Mouse (Mus musculus): ENCODE results near the gene Prrt4. TPM values are rescaled to one million over a fixed set of nuclear protein-coding genes. Genes with fewer than 3 reads are reported as not detected.
"Not testable (repeated sequence)": the region's sequence is repeated elsewhere in the genome, so short reads cannot be mapped to it uniquely, and the experiment has no call there.

The Prrt4 gene
- total RNA-seq, 2 experiments from 2014 or later: 4.7 to 5.5 TPM

DNA sequence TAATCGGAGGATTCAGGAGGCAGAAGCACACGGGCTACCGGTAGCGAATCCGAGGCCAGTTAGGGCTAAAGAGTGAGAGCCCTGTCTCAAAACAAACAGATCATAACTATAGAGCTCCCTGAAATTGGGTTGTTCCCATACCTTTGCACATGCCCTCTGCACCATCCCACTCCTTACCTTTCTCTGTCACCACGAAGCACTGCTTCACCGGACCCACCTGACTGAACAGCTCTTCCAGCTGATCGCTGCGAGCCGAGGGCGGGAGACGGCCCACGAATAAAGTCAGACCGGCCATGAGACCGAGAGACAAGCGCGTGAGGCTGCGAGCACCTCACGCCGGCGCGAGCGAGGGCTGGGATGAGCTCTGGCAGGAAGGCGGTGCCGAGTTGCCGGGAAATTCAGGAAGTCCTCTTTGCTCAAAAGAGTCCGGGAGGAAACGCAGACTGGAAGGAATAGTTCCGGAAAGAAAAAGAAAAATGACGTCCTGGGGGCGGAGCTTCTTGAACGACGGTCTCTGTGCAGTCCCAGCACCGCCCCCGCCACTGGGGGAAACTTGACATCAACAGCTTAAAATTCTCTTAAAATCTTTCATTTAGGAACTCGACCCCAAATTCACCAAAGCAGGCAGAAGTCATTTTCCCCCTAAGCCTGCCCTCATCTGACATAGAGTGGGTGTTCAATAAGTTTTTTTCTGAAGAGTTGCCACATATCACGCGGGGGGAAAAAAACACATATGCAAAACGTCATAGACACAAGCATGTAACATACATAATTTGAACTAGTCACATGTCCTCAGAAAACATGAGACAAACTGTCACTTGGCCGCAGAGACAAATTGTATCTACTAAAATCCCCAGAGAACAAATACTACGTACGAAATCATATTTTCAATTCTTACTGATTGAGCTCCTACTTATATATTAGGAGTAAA, 14.8 kb downstream of the Prrt4 start, which contains the start of gene Rbm28:
Gene Rbm28 (minus strand): TSS at position 693 of the 931 bp plus-strand sequence.
- DNase-seq (ENCODE audit: low spot score in 2 of 2): peak; percentile 93 to 94
- intact Hi-C loops (cut with DNase I): loop anchor here (5.0 kb wide), 1 partner anchor 113 kb away; the partner anchor contains the start of gene Fam71f2

DNA sequence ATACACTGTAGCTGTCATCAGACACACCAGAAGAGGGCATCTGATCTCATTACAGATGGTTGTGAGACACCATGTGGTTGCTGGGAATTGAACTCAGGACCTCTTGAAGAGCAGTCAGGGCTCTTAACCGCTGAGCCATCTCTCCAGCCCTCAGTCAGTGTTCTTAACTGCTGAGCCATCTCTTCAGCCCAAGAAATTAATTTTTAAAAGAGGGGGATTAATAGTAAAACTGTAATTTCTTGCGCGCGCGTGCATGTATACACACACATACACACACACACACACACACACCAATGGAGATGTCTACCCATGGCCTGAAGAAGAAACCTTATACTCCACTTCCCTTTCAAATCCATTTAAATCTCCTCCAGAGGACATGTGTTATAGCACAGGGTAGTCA, 18.1 kb downstream of the Prrt4 start:
- intact Hi-C loops (cut with DNase I); DNase-seq (ENCODE audit: low spot score in 2 of 2): not testable (repeated sequence)

DNA sequence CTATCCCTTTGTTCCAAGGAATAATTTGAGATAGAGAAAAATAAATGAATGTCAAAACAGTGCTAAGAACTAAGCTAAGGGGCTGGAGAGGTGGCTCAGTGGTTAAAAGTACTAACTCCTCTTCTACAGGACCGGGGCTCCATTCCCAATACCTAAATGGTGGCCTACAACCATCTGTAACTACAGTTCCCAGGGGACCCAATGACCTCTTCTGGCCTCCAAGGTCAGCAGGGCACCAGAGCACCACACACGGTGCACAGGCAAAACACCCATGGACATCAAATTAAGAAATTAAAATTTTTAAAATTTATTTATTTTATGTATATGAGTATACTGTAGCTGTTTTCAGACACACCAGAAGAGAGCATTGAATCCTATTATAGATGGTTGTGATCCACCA, 18.6 kb downstream of the Prrt4 start:
- intact Hi-C loops (cut with DNase I): no loop called here
- DNase-seq (ENCODE audit: low spot score in 2 of 2): no peak

- DNase-seq (ENCODE audit: low spot score in 2 of 2): no peak
- intact Hi-C loops (cut with DNase I): no loop called here
These were observed 23.1 kb downstream of the Prrt4 start for GRCm38 (mm10) chr6:29156326-29156725.

DNA sequence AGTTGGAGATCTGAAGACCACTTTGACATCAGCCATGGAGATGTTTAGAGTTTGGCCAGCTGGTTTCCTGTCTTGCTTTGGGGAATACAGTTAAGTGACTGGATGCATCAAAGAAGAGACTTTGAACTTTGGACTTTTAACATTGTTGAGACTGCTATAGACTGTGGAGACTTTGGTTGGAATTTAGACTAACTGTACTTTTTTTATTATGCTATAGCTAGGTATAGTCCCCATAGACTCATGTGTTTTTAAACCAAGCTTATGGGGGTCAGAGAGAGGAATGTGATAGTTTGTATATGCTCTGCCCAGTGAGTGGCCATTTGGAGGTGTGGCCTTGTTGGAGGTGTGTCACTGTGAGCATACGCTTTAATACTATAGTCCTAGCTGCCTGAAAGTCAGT, 29.4 kb downstream of the Prrt4 start:
- intact Hi-C loops (cut with DNase I): no loop called here
- no peak for DNase-seq (ENCODE audit: low spot score in 2 of 2)

DNA sequence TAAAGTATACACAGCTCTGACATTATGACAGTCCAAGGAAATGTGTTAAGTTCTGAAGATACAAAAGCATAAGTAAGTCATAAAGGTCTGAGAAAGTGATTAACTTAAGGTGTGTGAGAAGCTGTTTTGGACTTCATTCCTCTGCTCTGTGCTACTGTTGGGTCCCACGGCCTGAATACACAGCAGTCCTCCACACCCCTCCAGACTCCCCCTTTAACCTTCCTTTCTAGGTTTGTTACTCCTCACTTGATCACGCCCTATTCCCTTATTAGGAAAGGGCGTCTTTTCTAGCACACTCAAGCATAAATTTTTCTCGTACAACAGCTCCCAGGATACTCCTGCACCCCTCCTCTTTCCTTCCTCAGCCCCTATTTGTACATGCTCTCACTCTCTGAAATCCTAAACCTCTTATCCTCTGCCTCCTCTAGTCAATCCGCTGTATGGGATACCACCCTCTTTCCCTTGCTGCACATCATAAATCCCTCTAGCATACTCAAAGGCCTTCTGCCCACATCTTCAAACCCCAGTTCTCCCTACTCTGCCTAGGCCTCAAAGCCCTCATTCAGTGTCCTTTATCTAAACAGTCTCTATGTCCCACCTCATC, 31.9 kb downstream of the Prrt4 start:
- DNase-seq (ENCODE audit: low spot score in 2 of 2): no peak
- intact Hi-C loops (cut with DNase I): loop anchor here (10.0 kb wide), 2 partner anchors 313 to 613 kb away; partner anchors contain the start of gene Lrrc4

GRCm38 (mm10) chr6:29146641-29147040, 32.7 kb downstream of the Prrt4 start:
- DNase-seq (ENCODE audit: low spot score in 2 of 2): no peak
- intact Hi-C loops (cut with DNase I): loop anchor here (10.0 kb wide), 2 partner anchors 312 to 612 kb away; partner anchors contain the start of gene Lrrc4

DNA sequence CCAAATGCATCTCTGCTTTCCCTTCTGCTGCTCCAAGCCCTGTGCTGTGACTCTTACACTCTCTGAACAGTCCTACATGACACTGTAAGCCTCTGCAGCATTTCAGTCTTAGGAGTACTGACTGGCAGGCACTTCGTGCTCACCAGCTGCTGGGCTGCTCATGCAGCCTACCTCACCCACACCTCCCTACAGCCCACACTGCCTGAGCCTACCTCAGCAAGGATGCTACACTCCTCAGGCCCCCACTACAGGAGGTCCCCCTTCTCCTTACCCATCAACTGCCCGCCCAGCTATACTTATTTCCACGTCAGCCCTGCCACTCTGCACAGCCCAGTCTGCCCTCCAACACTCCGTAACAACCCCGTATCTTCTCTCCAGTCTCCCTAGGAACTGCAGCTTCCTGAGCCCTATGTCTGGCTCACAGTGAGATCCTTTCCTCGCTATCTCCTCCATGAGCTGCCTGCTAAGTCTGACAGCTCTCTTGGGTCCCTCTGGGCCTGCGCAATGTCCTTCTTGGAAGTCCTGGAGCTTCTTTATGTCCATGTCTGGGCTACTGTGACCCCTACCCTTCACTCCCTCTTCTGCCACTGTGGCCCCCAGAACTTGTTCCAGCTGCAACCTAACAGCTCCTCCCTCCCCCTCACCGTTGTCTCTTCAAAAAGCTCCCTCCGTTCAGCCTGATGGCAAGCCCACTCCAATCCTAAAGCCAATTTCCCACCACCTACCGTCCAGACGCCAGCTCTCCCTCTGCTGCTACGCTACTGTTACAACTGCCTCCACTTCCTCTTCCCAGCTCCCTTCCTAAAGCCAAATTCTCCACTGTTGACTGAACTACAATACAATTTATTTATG, 33.7 kb downstream of the Prrt4 start:
- DNase-seq (ENCODE audit: low spot score in 2 of 2): peak in 1 of 2 experiments; percentile 17
- intact Hi-C loops (cut with DNase I): loop anchor here (10.0 kb wide), 2 partner anchors 311 to 611 kb away; partner anchors contain the start of gene Lrrc4

- intact Hi-C loops (cut with DNase I): loop anchor here (5.0 to 10.0 kb wide), 3 partner anchors 118 to 610 kb away; partner anchors contain the start of gene Lrrc4
- no peak for DNase-seq (ENCODE audit: low spot score in 2 of 2)
These were observed 34.4 kb downstream of the Prrt4 start for GRCm38 (mm10) chr6:29144971-29145370.

GRCm38 (mm10) chr6:29143608-29144007, 35.8 kb downstream of the Prrt4 start:
- peak; percentile 63 to 75 for DNase-seq (ENCODE audit: low spot score in 2 of 2)
- intact Hi-C loops (cut with DNase I): loop anchor here (5.0 to 10.0 kb wide), 3 partner anchors 116 to 609 kb away; partner anchors contain the start of gene Lrrc4

- no peak for DNase-seq (ENCODE audit: low spot score in 2 of 2)
- intact Hi-C loops (cut with DNase I): no loop called here
These were observed 41.9 kb downstream of the Prrt4 start for GRCm38 (mm10) chr6:29137441-29137840.

GRCm38 (mm10) chr6:29133100-29133499, 46.3 kb downstream of the Prrt4 start:
- no peak for DNase-seq (ENCODE audit: low spot score in 2 of 2)
- intact Hi-C loops (cut with DNase I): no loop called here

DNA sequence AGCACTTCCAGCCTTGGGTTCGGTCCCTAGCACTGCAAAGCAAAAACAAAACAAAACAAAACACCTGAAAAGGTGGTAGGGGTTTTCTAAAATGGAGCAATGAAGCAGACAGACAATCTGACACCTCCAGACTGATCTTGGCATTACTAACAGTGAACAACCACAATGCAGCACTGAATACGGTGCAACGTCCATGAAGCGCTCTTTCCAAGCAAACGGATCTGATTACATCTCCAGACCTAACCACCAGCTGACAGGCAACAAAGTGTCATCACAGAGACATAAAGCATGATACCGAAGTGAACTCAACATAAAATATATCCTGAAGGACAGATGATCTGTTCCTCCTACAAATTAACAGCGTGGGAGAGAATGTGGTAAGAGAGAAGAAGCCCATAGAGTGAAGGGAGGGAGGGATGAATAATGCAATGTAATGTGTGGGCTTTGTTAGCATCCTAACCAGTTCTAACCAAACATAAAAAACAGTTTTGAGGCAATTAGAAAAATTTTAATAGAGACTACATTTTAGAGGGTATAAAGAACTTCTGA, 52.4 kb downstream of the Prrt4 start:
- intact Hi-C loops (cut with DNase I): no loop called here
- no peak for DNase-seq (ENCODE audit: low spot score in 2 of 2)

DNA sequence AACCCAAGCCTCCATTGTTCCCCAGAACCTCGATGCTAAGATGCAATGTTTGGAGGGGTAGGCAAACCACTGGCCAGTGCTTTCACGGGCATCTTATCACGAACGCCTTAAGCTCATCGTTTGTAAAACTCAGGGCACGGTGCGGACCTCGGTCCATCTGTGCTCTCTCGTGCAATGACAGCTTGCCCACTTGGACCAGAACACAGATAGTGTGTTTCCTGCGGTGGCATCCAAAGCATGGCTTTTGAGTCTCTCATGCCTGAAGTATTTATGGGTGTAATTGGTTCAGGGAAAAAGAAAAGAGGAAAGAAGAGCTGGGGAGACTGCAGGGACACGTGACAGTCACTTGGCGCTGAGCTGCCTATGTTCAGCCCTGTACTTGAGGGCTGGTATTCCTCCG, 59.4 kb downstream of the Prrt4 start:
- intact Hi-C loops (cut with DNase I): no loop called here
- DNase-seq (ENCODE audit: low spot score in 2 of 2): no peak

Small RNAs within 50 kb of the gene (microRNA-seq; reads per million reads assigned to microRNA genes)
- gene Gm24303: 0 reads per million in 2 experiments

Other genes starting within 250 kb of the Prrt4 start
- not detected for gene Lep, start 119.4 kb downstream of the Prrt4 start, total RNA-seq (2021)
- gene Rbm28, start 14.6 kb downstream of the Prrt4 start, total RNA-seq (2021): 10 to 100 TPM; 35.5 to 37.3 TPM
- 10 to 100 TPM; 86.5 to 99.2 TPM for gene Impdh1, start 36.8 kb upstream of the Prrt4 start, total RNA-seq (2021)
- 1 to 10 TPM; 5.7 to 6.5 TPM for gene Hilpda, start 92.9 kb upstream of the Prrt4 start, total RNA-seq (2021)
- under 1 TPM in 1 of 2 experiments, not detected in 1; 0.44 TPM for gene Fam71f2, start 100.0 kb upstream of the Prrt4 start, total RNA-seq (2021)
- gene Fam71f1, start 139.6 kb upstream of the Prrt4 start, total RNA-seq (2021): not detected
- 10 to 100 TPM; 88.7 to 89.1 TPM for gene Calu, start 168.5 kb upstream of the Prrt4 start, total RNA-seq (2021)
- under 1 TPM; 0.33 to 0.66 TPM for gene Opn1sw, start 208.9 kb upstream of the Prrt4 start, total RNA-seq (2021)
- 100 to 1,000 TPM in 1 of 2 experiments, 10 to 100 TPM in 1; 90.1 to 104 TPM for gene Ccdc136, start 216.7 kb upstream of the Prrt4 start, total RNA-seq (2021)